Mouse (Mus musculus) layer of hippocampus, postnatal 10 days (tissue): ENCODE measurements around the gene Fxn. TPM values are rescaled to one million over a fixed set of nuclear protein-coding genes. Genes with fewer than 3 reads are reported as not detected.
A peak's percentile ranks its signal among the peaks of the same experiment; 100 is the strongest.

Source experiments
- DNase-seq, 2 experiments: peaks; one replicate each; pipeline ENCODE4 v3.0.0; 2021; ENCODE audit warnings: low spot score in 2 of 2
- total RNA-seq, 2 experiments: library from RNA; stranded (reverse); gene quantifications; 2 replicates each; pipeline ENCODE4 v1.2.3; 2021

Gene Fxn
- total RNA-seq, 2 experiments from 2014 or later = 12.2 TPM

- no peak for DNase-seq
Measured at GRCm38 (mm10) chr19:24301768-24302148, 21.4 kb upstream of the Fxn start.

GRCm38 (mm10) chr19:24300994-24301767 is 20.8 kb upstream of the Fxn start:
- peak; percentile 83 to 84 for DNase-seq

- DNase-seq = no peak
Measured at GRCm38 (mm10) chr19:24293537-24293936, 13.1 kb upstream of the Fxn start.

GRCm38 (mm10) chr19:24284187-24284586 is 3.8 kb upstream of the Fxn start:
- DNase-seq = peak; percentile 44 to 45

- DNase-seq = no peak
Measured at GRCm38 (mm10) chr19:24281288-24281980, 1.0 kb upstream of the Fxn start.

- DNase-seq = peak; percentile 75 to 84
Measured at GRCm38 (mm10) chr19:24279706-24280600, 452 bp downstream of the Fxn start.

GRCm38 (mm10) chr19:24278859-24279258 is 1.5 kb downstream of the Fxn start:
- no peak for DNase-seq

- DNase-seq = no peak
Measured at GRCm38 (mm10) chr19:24274281-24274680, 6.1 kb downstream of the Fxn start.

GRCm38 (mm10) chr19:24271746-24272426 is 8.5 kb downstream of the Fxn start:
- DNase-seq = peak; percentile 91 to 92

- peak in 1 of 2 experiments; percentile 39 for DNase-seq
Measured at GRCm38 (mm10) chr19:24271326-24271725, 9.1 kb downstream of the Fxn start.

- DNase-seq = peak in 1 of 2 experiments; percentile 27
Measured at GRCm38 (mm10) chr19:24268531-24268930, 11.9 kb downstream of the Fxn start.

GRCm38 (mm10) chr19:24266046-24266830 is 14.2 kb downstream of the Fxn start:
- no peak for DNase-seq

GRCm38 (mm10) chr19:24264991-24265390 is 15.4 kb downstream of the Fxn start:
- peak; percentile 85 to 86 for DNase-seq

- no peak for DNase-seq
Measured at GRCm38 (mm10) chr19:24262736-24263135, 17.7 kb downstream of the Fxn start.

- no peak for DNase-seq
Measured at GRCm38 (mm10) chr19:24259390-24260351, 20.7 kb downstream of the Fxn start.

GRCm38 (mm10) chr19:24258368-24258767 is 22.0 kb downstream of the Fxn start:
- DNase-seq = no peak

- no peak for DNase-seq
Measured at GRCm38 (mm10) chr19:24257962-24258361, 22.4 kb downstream of the Fxn start.

GRCm38 (mm10) chr19:24253657-24254260 is 26.6 kb downstream of the Fxn start:
- no peak for DNase-seq

GRCm38 (mm10) chr19:24251869-24252268 is 28.5 kb downstream of the Fxn start:
- DNase-seq = no peak
